Mouse (Mus musculus) cortical plate, adult 2 months (tissue): Measurements from ENCODE around the gene Serpinf2.

Experiments used
- CTCF ChIP-seq: fragments of 200-500 bp; IDR thresholded peaks from 2 replicates; pipeline ENCODE4 v1.5.1; 2011; ENCODE audit warnings: mild to moderate bottlenecking, control low read depth, low read length; ENCODE audit not compliant: insufficient read depth; ENCODE audit errors: extremely low read depth
- POLR2A ChIP-seq: fragments of 200-500 bp; IDR thresholded peaks from 2 replicates; pipeline ENCODE4 v1.6.1; 2011; ENCODE audit warnings: mild to moderate bottlenecking, low read length, control low read depth; ENCODE audit not compliant: insufficient read depth; ENCODE audit errors: extremely low read depth

GRCm38 (mm10) chr11:75467512-75468215, 28.3 kb upstream of the Serpinf2 start:
- no peak for TF ChIP-seq CTCF
- no peak for TF ChIP-seq POLR2A
